Mouse (Mus musculus): ENCODE results near the gene Itga2b.

- TF ChIP-seq POLR2A (IDR thresholded peaks at IDR 0.05; ENCODE audit: low read depth, low read length) (no peak), CTCF (conservative IDR thresholded peaks at IDR 0.05; ENCODE audit: insufficient read depth, insufficient read length, low read depth, low read length) (no peak)
Observed at GRCm38 (mm10) chr11:102439093-102440082, 30.5 kb downstream of the Itga2b start.
